Mouse (Mus musculus): ENCODE data around the gene Gm8369.
"Not testable (repeated sequence)": the region's sequence is repeated elsewhere in the genome, so short reads cannot be mapped to it uniquely, and the experiment has no call there.

Gm8369 gene

DNA sequence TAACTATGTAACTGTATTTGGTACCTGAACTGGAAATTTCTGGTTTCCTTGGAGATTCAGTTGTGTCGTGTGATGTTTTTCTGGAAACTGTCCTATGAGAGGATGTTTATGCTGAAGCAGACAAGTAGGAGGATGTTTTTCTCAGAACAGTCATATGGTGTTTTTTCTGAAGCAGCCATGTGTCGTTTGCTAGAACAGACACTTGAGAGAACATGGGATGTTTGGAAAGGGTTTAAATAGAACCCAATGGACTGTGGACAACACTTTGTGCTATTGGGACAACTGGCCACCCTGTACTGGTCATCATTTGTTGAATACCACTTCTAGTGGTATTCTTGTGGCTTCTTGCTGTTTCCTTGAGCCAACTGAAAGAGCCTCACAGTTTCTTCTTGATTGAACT is at the start of gene Gm8369:
Gm8369 (plus strand) TSS at position 193 of the 400 bp plus-strand sequence.
- no peak for DNase-seq

DNA sequence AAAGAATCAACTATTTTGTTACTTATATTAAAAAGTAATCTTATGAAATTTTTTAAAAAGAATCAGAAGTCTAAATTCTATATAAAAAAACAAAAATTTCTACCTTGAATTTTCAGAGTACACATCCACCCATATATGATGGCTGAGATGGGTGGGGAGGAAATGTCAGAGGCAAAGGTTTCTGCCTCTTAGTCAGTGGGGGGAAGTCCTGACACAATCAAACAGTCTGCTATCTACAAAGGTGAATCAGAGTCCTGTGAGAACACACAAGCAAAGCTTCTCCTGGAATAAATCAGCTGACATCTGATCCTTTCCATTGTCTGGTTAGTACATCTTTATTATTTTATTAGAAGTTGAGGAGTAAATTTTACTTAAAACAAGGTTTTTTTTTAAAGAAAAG is 42.4 kb upstream of the Gm8369 start, which contains the start of gene Ms4a4b:
Ms4a4b (plus strand) TSS at position 216 of the 400 bp plus-strand sequence.
- no peak for DNase-seq

DNA sequence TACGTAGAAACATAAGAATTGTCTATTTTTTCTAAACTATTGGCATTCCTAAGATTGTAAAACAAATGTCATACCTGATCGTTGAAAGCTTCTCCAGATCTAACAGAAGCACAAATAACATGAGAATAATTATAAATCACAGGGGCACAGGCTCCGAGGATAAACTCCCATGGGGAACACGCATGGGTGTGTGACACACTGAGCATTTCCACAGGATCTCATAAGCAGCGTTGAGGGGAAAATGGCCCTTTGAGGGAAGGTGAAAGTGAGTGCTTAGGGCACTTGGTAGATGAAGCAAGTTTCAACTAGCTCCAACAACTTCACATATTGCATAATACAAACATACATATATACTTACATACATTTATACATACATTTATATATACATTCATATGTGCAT is 41.8 kb upstream of the Gm8369 start:
- no peak for DNase-seq

DNA sequence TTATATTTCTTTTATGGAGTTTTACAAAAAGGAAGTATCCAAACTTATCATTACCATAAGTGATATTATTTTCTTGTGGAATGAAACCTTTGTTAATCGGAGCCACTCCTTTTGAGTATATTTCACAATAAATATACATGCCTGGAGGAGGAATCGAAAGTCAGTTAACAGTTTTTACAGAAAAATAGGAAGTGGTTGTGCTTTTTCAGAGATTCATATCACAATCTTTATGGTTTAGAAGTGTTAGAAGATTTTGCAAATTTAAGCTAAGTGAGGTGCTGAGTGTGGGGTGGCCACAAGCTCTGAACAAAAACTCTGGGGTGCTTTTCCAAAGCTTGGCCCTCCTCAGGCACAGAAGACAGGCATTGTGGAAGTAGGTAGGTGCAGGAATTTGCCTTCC is 38.5 kb upstream of the Gm8369 start:
- DNase-seq = no peak

DNA sequence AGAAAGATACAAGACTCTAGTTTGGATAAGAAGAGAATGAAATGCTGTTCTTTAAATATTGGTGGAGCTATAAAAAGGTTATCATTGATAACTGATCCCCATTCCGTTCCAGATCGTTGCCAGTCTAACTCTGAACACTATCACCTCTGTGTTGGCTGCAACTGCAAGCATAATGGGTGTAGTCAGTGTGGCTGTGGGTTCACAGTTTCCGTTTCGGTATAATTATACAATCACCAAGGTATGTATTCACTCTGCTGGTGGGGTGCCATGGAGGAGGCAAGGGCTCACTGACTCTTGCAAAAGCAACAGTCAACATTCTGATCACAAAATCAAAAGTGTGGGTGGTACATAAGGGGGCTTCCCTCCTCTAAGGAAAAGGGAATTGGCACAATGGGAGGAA is 26.7 kb upstream of the Gm8369 start:
- DNase-seq = not testable (repeated sequence)

DNA sequence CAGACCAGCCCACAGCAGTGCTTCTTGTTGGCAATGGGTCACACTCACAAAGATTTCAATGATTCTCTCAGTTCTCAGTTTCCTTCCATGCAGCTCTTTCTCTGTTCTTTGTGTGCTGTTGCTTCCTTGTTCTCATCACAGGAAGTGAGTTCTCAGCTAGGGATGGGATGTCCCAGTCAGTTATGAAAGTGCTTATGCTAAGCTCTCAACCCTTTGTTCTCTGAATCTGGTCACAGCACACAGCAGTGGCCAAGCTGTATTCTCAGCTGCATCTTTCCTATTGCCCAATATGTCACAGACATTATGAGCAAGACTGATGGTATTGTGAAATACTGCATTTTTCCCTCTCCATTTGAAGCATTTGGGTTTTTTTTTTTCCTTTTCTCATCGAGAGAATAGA is 20.9 kb upstream of the Gm8369 start:
- DNase-seq = not testable (repeated sequence)

DNA sequence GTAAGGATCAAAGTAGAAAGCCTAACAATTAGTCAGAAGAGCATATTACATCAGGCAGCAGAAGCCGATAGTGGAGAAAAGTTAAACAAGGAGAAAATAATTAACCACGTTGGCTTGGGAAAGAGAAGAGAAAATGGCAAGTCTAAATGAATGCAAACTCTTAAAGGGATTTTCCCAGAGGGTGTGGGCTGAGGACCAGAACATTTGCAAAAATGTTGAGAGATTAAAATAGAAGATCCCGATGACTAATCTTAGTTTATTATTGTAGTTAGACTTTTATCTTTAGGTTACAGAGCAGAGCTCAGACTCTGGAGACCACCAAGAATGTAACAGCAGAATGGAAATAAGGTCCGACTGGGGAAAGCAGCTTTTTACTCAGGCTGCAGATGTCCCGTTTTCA is 19.3 kb upstream of the Gm8369 start:
- DNase-seq = no peak

DNA sequence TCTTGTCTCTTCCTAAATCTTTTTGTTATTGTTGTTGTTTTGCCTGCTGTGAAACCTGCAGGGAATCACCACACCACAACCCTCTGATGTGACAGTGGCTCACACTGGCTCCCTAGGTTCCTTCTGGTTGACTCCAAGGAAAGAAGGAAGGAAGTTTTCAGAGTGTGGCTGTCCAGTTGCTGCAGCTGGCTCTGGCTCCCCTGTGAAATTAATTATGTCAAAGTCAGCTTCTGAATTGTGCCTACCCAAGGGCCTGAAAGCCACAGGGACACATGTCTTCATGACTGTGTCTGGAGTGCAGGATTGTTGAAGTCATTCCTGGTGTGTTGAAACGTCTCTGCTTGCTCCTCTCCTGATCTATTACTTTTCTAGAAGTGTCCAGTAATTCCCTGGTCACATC is 17.4 kb upstream of the Gm8369 start:
- DNase-seq = not testable (repeated sequence)

DNA sequence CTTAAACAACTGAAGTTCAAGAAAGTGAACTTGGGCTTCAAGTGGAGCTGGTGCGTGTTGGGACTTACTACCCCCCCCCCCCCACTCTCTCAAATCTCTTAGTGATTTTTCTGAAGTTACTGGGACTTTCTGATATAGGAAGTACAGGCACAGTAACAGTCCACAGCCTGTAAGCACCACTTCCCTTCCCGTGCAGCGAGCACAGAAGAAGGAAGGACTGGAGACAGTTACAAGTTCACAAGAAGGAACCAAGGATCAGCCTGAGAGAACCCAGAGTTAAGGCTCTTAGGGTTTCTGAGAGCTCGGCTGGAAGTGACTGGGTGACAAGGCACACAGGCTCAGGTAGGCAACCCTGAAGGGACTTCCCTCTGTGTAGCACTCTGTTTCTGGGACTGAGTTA is 16.5 kb upstream of the Gm8369 start, which contains the start of gene Ms4a6c:
Ms4a6c (plus strand) TSS at position 152 of the 400 bp plus-strand sequence.
- DNase-seq = not testable (repeated sequence)

DNA sequence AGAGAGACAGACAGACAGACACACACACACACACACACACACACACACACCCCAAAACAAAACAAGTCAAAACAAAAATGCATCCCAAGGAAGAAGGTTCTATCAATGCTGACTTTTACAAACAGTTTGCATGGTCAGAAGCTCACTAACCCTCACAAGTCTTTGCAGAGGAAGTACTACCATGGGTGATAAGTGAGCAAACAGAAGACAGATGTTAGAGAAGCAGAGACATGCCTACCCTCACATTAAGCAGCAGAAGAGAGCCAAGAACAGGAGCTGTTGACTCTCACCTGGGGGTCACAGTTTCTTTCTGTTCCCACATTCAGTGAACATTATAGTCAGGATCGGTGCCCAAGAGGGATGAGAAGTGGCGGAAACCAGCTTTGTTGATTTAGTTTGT is 6.0 kb upstream of the Gm8369 start:
- DNase-seq = no peak

DNA sequence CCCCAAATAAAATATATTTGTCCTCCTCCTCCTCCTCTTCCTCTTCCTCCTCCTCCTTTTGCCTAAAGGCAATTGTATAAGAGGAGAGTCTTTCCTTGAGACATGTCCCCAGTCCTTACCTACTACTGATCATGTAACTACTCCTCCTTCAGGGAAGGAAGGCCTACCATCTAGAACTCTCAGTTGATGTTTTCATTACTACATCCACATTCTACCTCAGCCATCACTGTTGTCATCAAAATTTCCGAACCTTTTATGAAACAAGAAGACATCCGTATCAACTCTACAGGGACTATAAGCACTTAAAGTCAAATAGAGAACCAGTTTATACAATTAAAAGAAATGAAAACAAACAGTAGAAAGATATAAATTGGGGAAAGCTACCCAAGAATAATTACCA is 3.1 kb upstream of the Gm8369 start:
- no peak for DNase-seq

DNA sequence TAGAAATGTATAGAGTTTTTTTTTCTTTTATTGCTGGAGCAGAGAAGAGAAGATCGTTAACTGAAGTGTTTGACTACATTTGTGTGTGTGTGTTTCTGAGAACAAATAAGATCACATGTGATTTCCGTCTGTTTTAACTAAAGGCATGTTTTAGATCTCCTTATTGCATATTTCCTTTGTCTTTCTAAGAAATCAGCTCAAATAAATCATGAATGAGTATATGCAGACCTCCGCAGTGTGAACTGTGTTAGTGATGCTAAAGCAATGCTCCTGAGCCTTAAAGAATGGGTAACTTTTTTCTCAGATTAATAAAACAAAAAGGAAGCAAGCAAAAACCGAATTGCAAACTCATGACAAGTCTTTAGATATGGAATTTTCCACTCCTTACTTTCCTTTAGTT is 1.8 kb upstream of the Gm8369 start:
- DNase-seq = no peak

DNA sequence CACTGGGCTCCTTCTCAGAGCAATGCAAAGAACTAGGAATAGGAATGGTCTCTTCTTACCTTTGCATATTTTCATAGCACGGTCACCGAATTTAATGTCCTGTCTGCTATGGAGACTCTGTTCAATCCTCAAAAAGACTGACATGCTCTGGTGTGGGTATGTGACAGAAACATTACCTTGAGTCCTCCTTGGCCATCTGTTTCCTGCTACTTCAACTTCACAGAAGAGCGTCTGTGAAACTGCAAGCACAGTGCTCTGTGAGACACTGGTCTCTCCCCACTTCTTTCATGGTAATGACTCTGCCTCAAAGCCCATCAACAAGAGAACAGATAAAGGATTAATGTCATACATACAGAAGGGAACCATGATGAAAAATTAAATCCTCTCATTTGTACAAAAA is 1.4 kb upstream of the Gm8369 start:
- DNase-seq = no peak

DNA sequence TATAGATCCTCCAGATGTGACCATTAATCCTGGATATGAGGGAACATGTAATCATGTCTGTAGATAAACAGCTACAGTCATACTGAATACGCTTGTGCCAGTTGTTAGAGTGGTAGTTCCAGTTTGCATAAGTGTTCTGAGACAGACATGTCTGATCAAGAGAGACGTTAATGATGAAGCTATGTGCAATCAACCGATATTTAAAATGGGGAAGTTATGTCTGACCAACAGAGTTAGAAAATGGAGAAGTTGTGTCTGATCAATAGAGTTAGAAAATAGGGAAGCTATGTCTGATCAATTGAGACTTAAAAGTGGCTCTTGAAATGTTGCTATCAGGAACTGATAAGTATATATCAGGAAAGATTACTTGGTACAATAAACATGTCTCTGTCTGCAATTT is 472 bp upstream of the Gm8369 start:
- no peak for DNase-seq

DNA sequence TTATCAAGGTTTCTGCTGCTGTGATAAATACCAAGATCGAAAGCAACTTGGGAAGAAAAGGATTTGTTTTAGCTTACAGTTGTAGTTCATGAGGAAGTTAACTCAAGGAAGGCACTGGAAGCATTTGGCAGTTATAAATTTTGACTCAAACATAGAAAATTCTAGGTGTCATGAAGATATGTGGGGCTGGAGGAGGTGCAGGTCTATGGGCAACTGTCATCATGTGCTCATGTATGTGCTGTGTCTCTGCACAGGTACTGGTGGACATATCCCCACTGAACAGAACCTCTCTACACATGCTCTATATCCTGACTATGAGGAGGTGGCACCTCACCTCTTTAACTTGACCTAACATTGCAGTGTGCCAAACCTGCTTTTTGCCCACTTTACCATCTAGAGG is 861 bp downstream of the Gm8369 start:
- DNase-seq = no peak

DNA sequence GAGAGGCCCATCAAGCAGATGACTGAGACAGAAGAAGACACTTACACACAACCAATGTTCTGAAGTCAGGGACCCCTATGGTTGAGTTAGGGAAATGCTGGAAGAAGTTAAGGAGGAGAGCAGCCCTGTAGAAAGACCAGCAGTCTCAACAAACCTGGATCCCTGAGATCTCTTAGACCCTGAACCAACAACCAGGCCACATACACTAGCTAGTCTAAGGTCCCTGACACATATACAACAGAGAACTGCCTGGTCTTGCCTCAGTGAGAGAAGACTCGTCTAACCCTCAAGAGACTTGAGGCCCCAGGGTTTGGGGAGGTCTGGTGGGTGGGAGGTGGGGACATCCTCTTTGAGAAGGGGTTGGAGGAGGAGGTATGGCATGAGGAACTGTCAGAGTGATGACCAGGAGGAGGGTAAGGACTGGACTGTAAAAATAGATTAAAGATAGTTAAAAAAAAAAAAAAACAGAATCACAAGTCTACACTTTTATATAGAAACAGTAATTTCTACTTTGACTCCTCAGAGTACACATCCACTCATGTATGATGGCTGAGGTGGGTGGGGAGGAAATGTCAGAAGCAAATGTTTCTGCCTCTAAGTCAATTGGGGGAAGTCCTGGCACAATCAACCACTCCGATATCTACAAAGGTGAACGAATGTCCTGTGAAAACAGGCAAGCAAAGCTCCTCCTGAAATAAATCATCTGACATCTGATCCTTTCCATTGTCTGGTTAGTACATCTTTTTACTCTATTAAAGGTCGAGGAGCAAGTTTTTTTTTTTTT is 5.9 kb downstream of the Gm8369 start:
- no peak for DNase-seq

DNA sequence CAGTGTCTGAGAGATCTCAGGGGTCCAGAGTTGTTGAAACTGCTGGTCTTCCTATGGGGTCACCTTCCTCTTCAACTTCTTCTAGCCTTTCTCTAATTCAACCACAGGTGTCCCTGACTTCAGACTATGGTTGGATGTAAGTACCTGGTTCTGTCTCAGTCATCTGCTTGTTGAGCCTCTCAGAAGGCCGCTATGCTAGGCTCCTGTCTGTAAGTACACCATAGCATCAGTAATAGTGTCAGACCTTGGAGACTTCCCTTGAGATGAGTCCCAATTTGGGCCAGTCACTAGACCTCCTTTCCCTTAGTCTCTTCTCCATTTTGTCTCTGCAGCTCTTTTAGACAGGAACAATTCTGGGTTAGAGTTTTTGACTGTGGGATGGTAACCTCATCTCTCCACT is 6.9 kb downstream of the Gm8369 start:
- no peak for DNase-seq

DNA sequence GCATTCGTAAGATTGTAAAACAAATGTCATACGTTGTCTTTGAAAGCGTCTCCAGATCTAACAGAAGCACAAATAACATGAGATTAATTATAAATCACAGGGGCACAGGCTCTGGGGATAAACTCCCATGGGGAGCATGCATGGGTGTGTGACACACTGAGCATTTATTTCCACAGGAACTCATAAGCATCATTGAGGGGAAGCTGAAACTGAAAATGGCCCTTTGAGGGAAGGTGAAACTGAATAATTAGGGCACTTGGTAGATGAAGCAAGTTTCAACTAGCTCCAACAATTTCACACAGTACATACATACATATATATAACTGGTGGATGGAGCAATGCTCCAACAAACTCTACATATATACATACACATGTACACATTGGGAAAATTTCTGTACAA is 8.8 kb downstream of the Gm8369 start:
- DNase-seq = no peak

DNA sequence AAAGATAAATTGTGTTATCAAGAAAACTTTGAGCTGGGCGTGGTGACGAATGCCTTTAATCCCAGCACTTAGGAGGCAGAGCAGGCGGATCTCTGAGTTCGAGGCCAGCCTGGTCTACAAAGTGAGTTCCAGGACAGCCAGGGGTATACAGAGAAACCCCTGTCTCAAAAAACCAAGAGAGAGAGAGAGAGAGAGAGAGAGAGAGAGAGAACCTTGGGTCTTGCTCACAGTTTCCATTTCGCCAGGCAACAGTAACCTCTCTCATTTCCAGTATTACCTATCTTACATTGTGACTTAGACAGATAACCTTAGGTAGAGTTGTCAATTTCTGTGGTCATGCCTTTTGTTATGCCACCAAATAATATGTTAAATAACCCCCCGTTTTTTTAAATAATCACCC is 10.6 kb downstream of the Gm8369 start:
- no peak for DNase-seq

DNA sequence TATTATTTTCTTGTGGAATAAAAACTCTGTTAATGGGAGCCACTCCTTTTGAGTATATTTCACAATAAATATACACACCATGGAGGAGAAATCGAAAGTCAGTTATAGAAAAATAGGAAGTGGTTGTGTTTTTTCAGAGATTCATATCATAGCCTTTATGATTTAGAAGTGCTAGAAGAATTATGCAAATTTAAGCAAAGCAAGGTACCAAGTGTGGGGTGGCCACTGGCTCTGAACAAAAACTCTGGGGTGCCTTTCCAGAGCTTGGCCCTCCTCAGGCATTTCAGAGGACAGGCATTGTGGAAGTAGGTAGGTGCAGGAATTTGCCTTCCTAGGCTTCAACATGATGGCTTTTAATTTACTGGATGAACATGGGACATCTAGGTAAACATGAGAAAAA is 11.6 kb downstream of the Gm8369 start:
- not testable (repeated sequence) for DNase-seq

DNA sequence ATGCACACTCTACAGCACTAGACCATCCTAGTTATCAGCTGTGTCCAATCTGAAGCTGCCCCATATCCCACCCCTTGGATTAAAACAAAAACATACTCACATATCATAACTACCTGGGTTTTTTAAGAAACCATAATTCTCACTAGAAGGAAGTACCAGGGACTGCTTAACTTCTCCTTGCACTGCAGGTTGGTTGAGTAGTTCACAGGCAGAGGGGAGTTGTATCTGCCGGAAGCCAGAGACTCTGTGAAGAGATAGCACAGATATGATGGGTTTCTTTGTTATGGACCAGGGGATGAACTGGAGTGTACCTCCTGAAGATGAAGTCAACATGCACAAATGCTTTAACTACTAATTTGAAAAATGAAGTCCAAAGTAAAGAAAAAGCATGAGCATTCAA is 15.1 kb downstream of the Gm8369 start:
- no peak for DNase-seq

DNA sequence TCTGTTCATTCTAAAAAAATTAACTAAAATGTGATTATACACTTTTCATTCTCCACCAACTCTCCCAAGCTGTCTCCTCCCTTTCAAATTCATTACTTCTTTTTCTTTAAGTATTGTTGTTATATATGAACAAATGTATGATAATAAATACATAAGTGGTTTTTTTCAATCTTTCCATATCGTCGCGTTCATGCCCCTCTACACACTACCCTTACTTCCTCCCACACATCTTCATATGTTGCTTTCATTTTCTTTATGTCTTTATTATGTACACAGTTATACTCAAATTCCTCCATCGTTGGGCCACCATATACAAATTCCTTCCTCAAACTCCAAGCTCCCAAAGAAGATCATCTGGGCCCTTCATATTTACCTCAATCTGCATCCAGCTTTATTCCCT is 15.6 kb downstream of the Gm8369 start:
- DNase-seq = no peak

DNA sequence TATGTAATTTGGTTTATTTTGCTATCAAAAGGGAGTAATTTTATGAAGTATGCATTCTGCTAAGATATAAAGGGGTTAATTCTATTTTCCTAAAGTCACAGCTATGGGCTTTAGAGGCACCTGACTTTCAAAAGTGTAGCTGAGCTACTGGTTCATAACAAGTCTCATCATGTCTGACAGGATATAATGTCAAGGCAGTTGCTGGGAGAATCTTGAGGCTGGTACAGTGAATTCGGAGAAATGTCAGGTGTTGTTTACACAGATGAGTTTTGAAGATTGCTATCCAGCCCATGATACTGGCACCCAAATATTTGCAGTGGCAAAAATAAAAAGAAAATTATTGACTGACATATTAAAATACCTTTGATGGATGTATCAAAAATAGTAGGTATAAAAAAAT is 19.1 kb downstream of the Gm8369 start:
- no peak for DNase-seq

DNA sequence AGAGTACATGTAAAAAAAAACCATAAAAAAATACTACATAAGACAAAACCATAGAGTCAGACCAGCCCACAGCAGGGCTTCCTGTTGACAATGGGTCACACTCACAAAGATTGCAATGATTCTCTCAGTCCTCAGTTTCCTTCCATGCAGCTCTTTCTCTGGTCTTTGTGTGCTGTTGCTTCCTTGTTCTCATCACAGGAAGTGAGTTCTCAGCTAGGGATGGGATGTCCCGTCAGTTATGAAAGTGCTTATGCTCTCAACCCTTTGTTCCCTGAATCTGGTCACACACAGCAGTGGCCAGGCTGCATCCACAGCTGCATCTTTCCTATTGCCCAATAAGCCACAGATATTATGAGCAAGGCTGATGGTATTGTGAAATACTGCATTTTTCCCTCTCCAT is 27.7 kb downstream of the Gm8369 start:
- DNase-seq = no peak

DNA sequence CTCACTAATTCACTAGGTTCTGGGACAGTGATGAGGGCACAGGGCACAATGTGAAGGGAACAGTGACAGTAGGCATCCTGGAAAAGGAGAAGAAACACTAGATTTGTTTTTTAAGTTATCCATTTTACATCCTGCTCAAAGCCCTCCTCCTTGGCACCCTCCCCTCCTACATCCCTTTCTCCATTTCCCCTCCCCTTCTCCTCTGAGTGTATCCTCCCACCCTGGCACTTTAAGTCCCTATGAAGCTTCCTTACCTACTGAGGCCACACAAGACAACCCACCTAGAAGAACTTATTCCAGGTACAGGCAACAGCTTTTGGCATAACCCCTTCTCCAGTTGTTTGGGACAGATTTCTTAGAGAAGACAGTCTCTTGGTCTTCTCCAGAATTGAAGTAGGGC is 30.5 kb downstream of the Gm8369 start, which contains the start of gene Ms4a6b:
Ms4a6b (plus strand) TSS at position 267 of the 400 bp plus-strand sequence.
- DNase-seq = no peak
